Mouse (Mus musculus) hindbrain, embryonic 16.5 days (tissue): ENCODE results near the gene Cpsf4l. TPM values are rescaled to one million over a fixed set of nuclear protein-coding genes. Genes with fewer than 3 reads are reported as not detected.

Experiments
- ATAC-seq: fragments of 200-750 bp; cut with Nextera tagmentation; 2 replicates; pipeline ENCODE4 v1.8.0; 2017; ENCODE audit warnings: moderate TSS enrichment, moderate library complexity
- H3K27ac ChIP-seq: fragments of 300-500 bp; sonication (generic); 2 replicates; pipeline ENCODE4 v1.5.1; 2014; ENCODE audit warnings: low read depth, mild to moderate bottlenecking, control low read depth, low read length, moderate library complexity
- H3K27me3 ChIP-seq: fragments of 300-500 bp; sonication (generic); replicated peaks from 2 replicates; pipeline ENCODE4 v1.6.1; 2014; ENCODE audit warnings: low read length; ENCODE audit not compliant: control insufficient read depth, insufficient read depth
- H3K36me3 ChIP-seq: fragments of 300-500 bp; sonication (generic); 2 replicates; pipeline ENCODE4 v1.6.1; 2014; ENCODE audit warnings: mild to moderate bottlenecking, low read length, moderate library complexity, mixed read lengths; ENCODE audit not compliant: control insufficient read depth, insufficient read depth
- H3K4me1 ChIP-seq: fragments of 300-500 bp; sonication (generic); 2 replicates; pipeline ENCODE4 v1.6.1; 2014; ENCODE audit warnings: low read depth, low read length; ENCODE audit not compliant: control insufficient read depth, insufficient read depth
- H3K4me2 ChIP-seq: fragments of 300-500 bp; sonication (generic); 2 replicates; pipeline ENCODE4 v1.6.1; 2014; ENCODE audit warnings: mild to moderate bottlenecking, low read length, control low read depth, moderate library complexity
- H3K4me3 ChIP-seq: fragments of 300-500 bp; sonication (generic); 2 replicates; pipeline ENCODE4 v1.5.1; 2014; ENCODE audit warnings: mild to moderate bottlenecking, low read length, control low read depth, moderate library complexity
- H3K9ac ChIP-seq: fragments of 300-500 bp; sonication (generic); 2 replicates; pipeline ENCODE4 v1.6.1; 2014; ENCODE audit warnings: low read depth, mild to moderate bottlenecking, control low read depth, low read length, moderate library complexity
- H3K9me3 ChIP-seq: fragments of 300-500 bp; sonication (generic); 2 replicates; pipeline ENCODE4 v1.6.1; 2014; ENCODE audit warnings: mild to moderate bottlenecking, low read length, moderate library complexity; ENCODE audit not compliant: control insufficient read depth
- WGBS: fragments of 180-500 bp; shearing (Covaris S2); extraction: QIAGEN DNeasy Blood & Tissue Kit; methylation state at CpG from one replicate; pipeline ENCODE4 v1.1.7; 2014; 5-methylcytosine and 5-hydroxymethylcytosine counted together
- polyA plus RNA-seq: library from polyadenylated mRNA; unstranded; fragments of >200 nt; fragmentation: Nextera tagmentation; extraction: Ambion mirVana; gene quantifications from 2 replicates; pipeline ENCODE4 v1.2.1, GENCODE M21; 2015

Cpsf4l gene
- polyA plus RNA-seq, 1 experiment from 2014 or later = 0.19 TPM

DNA sequence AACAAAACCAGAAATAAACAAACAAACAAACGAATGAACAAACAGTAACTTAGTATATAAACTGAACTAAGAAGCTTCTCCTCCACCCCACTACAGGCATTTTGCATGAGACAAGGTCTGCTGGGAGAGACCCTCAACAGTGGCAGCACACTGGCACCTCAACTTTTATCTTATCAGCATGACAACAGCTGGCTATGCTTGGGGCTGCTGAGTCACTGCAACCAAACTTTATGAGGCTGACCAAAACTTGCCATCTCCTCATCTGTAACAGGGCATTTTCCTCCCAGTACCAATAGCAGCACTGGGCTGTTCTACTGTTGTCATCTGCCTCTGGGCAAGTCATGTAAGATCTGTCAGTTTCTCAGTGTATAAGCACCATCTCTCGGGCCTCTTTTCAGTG is 28.9 kb downstream of the Cpsf4l start:
- Histone ChIP-seq H3K9ac (no peak overlapping the region), H3K9me3 (no peaks in the 10 kb centered on the region), H3K36me3 (peaks cover 4% of the 10 kb centered on the region; the same call in 1 of the 2 replicates), H3K4me2 (no peak overlapping the region), H3K4me1 (peaks cover 31% of the 10 kb centered on the region), H3K4me3 (no peak overlapping the region), H3K27ac (no peak overlapping the region), H3K27me3 (no peaks in the 10 kb centered on the region)
- WGBS = 94% methylated on average over 2 of the region's 2 CpGs
- ATAC-seq = no peak

DNA sequence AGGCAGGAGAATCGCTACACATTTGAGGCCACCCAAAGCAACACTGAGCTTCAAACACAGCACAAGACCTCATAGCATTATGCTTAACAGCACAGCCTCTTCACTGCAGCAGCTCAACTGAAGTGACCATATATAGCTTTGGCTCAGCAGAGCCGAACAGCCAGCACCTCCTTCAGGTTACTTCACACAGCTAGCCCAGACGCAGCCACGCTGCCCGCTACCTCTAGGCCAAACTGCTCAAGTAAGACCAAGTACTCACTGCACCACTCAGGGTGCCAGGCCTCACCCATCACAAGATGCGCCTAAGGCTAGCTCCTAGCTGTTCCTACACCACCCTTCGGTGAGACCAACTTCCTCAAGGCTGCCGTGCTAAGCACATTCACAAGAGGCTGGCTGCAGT is 31.4 kb downstream of the Cpsf4l start:
- 87% methylated on average over 8 of the region's 8 CpGs for WGBS
- Histone ChIP-seq H3K9ac (no peak overlapping the region), H3K4me1 (peaks cover 19% of the 10 kb centered on the region), H3K27me3 (no peaks in the 10 kb centered on the region), H3K4me2 (no peak overlapping the region), H3K4me3 (no peak overlapping the region), H3K36me3 (peaks cover 7% of the 10 kb centered on the region), H3K9me3 (no peaks in the 10 kb centered on the region), H3K27ac (no peak overlapping the region)
- no peak for ATAC-seq

DNA sequence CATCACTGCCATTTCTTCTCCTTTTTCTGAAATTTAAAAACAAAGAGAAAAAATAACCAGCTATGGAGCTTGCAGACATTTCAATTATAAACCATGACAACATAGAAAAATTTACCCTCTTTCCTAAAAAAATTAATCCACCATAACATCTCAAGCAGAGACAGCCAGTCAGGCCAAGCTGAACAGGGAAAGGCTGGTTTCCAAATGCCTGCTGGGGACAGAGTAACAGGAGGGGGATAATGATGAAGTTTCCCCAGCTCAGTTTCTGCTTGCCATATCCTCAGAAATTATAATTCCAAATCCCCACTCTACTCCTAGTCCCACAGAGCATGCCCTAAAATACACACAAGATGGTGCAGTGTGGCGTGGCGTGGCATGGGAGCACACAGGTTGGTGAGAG is 32.4 kb downstream of the Cpsf4l start:
- WGBS = 95% methylated on average over 2 of the region's 2 CpGs
- no peaks in the 10 kb centered on the region for H3K27me3 ChIP-seq
- H3K27ac ChIP-seq = no peak overlapping the region
- no peak for ATAC-seq
- no peaks in the 10 kb centered on the region for H3K9me3 ChIP-seq
- no peak overlapping the region for H3K4me2 ChIP-seq
- H3K4me1 ChIP-seq = peaks cover 14% of the 10 kb centered on the region
- no peak overlapping the region for H3K4me3 ChIP-seq
- no peak overlapping the region for H3K9ac ChIP-seq
- peaks cover 9% of the 10 kb centered on the region for H3K36me3 ChIP-seq

DNA sequence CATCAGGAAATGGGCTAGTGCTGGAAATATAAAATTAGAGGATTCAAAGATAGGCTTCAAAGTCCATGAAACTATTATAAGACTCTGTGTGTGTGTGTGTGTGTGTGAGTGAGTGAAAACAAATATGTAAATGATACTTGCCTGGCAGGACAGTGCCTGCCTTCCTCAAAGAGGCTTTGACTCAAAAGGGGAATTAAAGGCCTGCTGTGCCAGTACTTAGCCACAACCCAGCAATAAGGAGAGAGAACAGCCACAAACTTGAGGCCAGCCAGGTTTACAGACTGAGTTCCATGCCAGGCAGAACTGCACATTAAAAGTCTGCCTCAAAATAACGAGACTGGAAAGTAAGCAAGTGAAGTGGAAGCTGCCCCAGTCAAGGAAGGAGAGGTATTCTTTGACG is 33.0 kb downstream of the Cpsf4l start:
- H3K36me3 ChIP-seq = peaks cover 12% of the 10 kb centered on the region
- no peaks in the 10 kb centered on the region for H3K9me3 ChIP-seq
- no peak overlapping the region for H3K27ac ChIP-seq
- ATAC-seq = no peak
- H3K27me3 ChIP-seq = no peaks in the 10 kb centered on the region
- WGBS = 76% methylated on average over 2 of the region's 2 CpGs
- H3K4me1 ChIP-seq = peaks cover 9% of the 10 kb centered on the region
- no peak overlapping the region for H3K9ac ChIP-seq
- no peak overlapping the region for H3K4me3 ChIP-seq
- H3K4me2 ChIP-seq = no peak overlapping the region

DNA sequence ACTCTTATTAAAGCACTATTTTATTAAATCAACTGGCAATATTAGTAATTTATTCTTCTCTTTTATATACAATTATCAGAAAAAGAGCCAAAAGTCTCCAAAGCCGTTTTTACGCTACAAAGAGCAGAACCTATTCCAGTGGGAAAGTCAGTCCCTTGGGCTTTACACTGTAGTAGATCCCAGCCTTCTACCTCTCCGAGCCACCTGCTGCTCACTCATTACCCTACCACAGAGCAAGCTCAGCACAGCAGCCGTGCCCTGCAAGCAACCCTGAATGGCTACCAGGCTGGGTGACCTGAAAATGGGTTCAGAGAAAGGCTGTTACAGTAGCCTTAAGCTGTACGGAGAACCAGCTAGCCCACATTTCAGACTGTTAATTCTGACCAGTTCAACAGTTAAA is 35.2 kb downstream of the Cpsf4l start:
- Histone ChIP-seq H3K27ac (no peak overlapping the region), H3K4me3 (no peak overlapping the region), H3K9ac (no peak overlapping the region), H3K36me3 (peaks cover 14% of the 10 kb centered on the region), H3K4me2 (no peak overlapping the region), H3K27me3 (no peaks in the 10 kb centered on the region), H3K4me1 (no peaks in the 10 kb centered on the region), H3K9me3 (no peaks in the 10 kb centered on the region)
- WGBS = 85% methylated on average over 5 of the region's 5 CpGs
- ATAC-seq = no peak

DNA sequence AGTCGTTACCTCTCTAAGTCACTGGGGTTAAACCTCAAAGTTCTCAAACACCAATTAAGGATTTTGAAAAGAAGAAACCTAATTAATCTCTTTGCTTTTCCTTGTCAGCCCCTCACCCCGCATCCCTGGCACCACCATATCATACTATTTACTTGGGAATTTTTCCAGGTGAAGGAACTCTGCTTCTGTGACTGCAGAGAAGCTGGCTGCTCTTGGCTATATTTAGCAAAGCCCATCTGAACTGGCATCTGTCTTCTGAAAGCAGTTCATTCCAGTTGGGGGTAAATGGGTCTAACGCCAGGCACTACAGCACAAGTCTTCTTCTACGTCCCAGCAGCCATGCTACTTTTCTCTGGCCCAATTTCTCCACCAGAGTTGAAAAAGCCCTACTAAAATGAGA is 36.2 kb downstream of the Cpsf4l start:
- no peaks in the 10 kb centered on the region for H3K27me3 ChIP-seq
- H3K4me1 ChIP-seq = no peaks in the 10 kb centered on the region
- H3K27ac ChIP-seq = no peak overlapping the region
- peaks cover 14% of the 10 kb centered on the region for H3K36me3 ChIP-seq
- WGBS = 90% methylated on average over 4 of the region's 4 CpGs
- H3K4me2 ChIP-seq = no peak overlapping the region
- no peak for ATAC-seq
- no peak overlapping the region for H3K9ac ChIP-seq
- H3K9me3 ChIP-seq = no peaks in the 10 kb centered on the region
- no peak overlapping the region for H3K4me3 ChIP-seq

DNA sequence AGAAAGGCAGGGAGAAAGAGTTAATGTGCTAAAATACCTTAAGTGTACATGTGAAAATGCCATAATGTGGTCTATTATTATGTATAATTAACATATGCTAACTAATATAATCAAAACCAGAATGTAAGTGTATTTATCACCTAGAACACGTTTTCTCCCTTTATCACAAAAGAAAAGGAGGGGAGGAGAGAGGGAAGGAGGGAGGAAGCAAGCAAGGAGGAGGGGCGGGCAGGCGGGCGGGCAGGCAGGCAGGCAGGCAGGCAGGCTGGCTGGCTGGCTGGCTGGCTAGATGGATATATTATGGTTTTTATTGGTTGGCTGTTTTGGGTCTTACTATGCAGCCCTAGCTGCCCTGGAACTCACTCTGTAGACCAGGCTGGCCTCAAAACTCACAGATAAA is 40.1 kb downstream of the Cpsf4l start:
- Histone ChIP-seq H3K36me3 (peaks cover 7% of the 10 kb centered on the region), H3K9me3 (no peaks in the 10 kb centered on the region), H3K27me3 (no peaks in the 10 kb centered on the region), H3K9ac (no peak overlapping the region), H3K4me3 (no peak overlapping the region), H3K4me1 (peaks cover 3% of the 10 kb centered on the region; the same call in 1 of the 2 replicates), H3K27ac (no peak overlapping the region), H3K4me2 (no peak overlapping the region)
- ATAC-seq = no peak
- 86% methylated on average over 4 of the region's 4 CpGs for WGBS

DNA sequence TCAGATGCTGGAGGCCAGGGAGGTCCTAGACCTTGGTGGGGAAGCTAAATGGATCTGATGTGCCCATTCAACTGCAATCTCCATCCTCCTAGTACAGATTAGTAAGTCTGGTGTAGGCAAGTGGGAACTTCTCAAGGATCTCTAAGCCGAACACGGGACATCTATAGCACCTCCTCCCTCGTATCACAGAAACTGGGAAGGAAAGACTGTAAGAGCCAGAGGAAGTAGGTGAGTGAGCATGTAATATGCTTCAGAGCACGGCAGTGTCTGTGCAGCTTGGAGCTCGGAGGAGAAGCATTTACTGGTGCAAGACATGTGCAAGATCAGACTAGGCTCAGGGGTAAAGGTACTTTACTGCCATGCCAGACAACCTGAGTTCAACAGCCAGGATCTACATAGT is 41.0 kb downstream of the Cpsf4l start:
- Histone ChIP-seq H3K9ac (no peak overlapping the region), H3K4me2 (no peak overlapping the region), H3K9me3 (no peaks in the 10 kb centered on the region), H3K27me3 (no peaks in the 10 kb centered on the region), H3K36me3 (peaks cover 8% of the 10 kb centered on the region), H3K27ac (no peak overlapping the region), H3K4me3 (no peak overlapping the region), H3K4me1 (peaks cover 3% of the 10 kb centered on the region; the same call in 1 of the 2 replicates)
- no peak for ATAC-seq
- WGBS = 92% methylated on average over 5 of the region's 5 CpGs

DNA sequence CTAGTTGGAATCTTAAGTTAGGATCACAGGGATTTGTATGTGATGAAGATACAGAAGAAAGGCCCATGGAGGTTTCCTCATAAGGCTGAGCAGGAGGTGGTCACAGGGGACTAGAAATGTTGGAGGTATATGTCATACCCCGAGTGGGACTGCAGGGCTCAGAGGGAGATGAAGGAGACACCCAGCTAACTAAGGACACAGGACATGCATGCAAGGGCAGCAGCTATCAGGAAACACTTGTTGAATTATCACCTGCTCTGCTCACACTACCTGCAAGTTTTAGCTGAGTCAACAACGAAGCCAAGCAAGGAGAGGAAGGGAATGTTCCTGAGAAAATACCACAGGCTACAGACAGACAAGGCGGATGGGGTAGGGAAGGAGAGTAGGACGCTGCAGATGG is 42.1 kb downstream of the Cpsf4l start:
- Histone ChIP-seq H3K9me3 (no peaks in the 10 kb centered on the region), H3K9ac (no peak overlapping the region), H3K27me3 (no peaks in the 10 kb centered on the region), H3K36me3 (peaks cover 8% of the 10 kb centered on the region), H3K27ac (no peak overlapping the region), H3K4me1 (peaks cover 3% of the 10 kb centered on the region; the same call in 1 of the 2 replicates), H3K4me2 (no peak overlapping the region), H3K4me3 (no peak overlapping the region)
- ATAC-seq = no peak
- 87% methylated on average over 4 of the region's 4 CpGs for WGBS

DNA sequence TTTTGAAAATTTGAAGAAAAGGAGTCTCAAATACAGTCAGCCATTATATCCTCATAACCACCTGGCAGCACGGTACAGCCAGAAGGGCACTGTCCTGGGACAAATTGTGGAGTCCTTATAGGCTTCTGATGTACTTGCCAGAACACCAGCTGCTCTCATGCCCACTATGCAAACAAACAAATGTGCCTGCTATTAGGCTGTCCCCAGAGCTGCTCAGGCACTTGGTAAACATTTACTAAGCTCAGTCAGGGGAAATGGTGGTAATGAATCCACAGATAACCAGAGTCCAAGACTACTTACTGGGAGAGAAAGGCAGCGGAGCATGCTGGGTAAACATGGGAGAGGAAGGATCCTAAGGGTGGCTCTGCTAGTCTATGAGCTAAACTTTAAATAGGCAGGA is 42.7 kb downstream of the Cpsf4l start:
- H3K36me3 ChIP-seq = peaks cover 5% of the 10 kb centered on the region
- no peaks in the 10 kb centered on the region for H3K27me3 ChIP-seq

More for the DNA sequence above, 42.7 kb downstream of the Cpsf4l start:
- H3K27ac ChIP-seq = no peak overlapping the region
- no peak overlapping the region for H3K9ac ChIP-seq
- no peak for ATAC-seq
- no peaks in the 10 kb centered on the region for H3K9me3 ChIP-seq
- WGBS = 63% methylated on average over 2 of the region's 2 CpGs
- no peak overlapping the region for H3K4me3 ChIP-seq
- peaks cover 3% of the 10 kb centered on the region; the same call in 1 of the 2 replicates for H3K4me1 ChIP-seq
- H3K4me2 ChIP-seq = no peak overlapping the region
